Mouse (Mus musculus) cerebellum, adult 2 months (tissue): ENCODE measurements around the gene Rnf207. TPM values are rescaled to one million over a fixed set of nuclear protein-coding genes. Genes with fewer than 3 reads are reported as not detected.
A peak's percentile ranks its signal among the peaks of the same experiment; 100 is the strongest.

Experiments used
- DNase-seq, 2 experiments: peaks; one replicate each; pipeline ENCODE4 v3.0.0; 2021
- H3K27ac ChIP-seq: fragments of 200-500 bp; 2 replicates; pipeline ENCODE4 v1.5.1; 2012; ENCODE audit warnings: low read length, control low read depth, inconsistent platforms; ENCODE audit not compliant: insufficient read depth
- H3K27me3 ChIP-seq: fragments of 200-500 bp; 2 replicates; pipeline ENCODE4 v1.6.1; 2012; ENCODE audit warnings: inconsistent platforms, mild to moderate bottlenecking, low read length, moderate library complexity; ENCODE audit not compliant: control insufficient read depth, insufficient read depth
- H3K4me1 ChIP-seq: fragments of 200-500 bp; 2 replicates; pipeline ENCODE4 v1.6.1; 2011; ENCODE audit warnings: low read length; ENCODE audit not compliant: control insufficient read depth, insufficient read depth
- H3K4me3 ChIP-seq: fragments of 200-500 bp; replicated peaks from 2 replicates; pipeline ENCODE3; 2011; ENCODE audit warnings: mild to moderate bottlenecking, low read depth, low read length, control low read depth; ENCODE audit not compliant: insufficient read depth
- CTCF ChIP-seq: fragments of 200-500 bp; IDR thresholded peaks from 2 replicates; pipeline ENCODE4 v1.5.1; 2011; ENCODE audit warnings: low read depth, mild to moderate bottlenecking, control low read depth, low read length, moderate library complexity, borderline replicate concordance; ENCODE audit not compliant: insufficient read depth
- POLR2A ChIP-seq: fragments of 200-500 bp; IDR thresholded peaks from 2 replicates; pipeline ENCODE4 v1.6.1; 2011; ENCODE audit warnings: low read length, control low read depth, borderline replicate concordance; ENCODE audit not compliant: insufficient read depth
- WGBS: fragments of 180-500 bp; shearing (Covaris S2); methylation state at CpG from one replicate; pipeline ENCODE4 v1.1.7; 2018; 5-methylcytosine and 5-hydroxymethylcytosine counted together
- polyA plus RNA-seq: library from polyadenylated mRNA; depleted of rRNA; stranded (reverse); fragments of >200 nt; gene quantifications from 2 replicates; pipeline ENCODE4 v1.2.3, GENCODE M21; 2012; rRNA removed

Gene Rnf207
- polyA plus RNA-seq, 1 experiment, result 11.8 TPM

- DNase-seq, result no peak
- Histone ChIP-seq H3K27ac (peak overlapping the region; percentile 29; the same call in 1 of the 2 replicates), H3K4me1 (peaks cover 73% of the 10 kb centered on the region), H3K27me3 (no peaks in the 10 kb centered on the region), H3K4me3 (no peak overlapping the region)
- peak; percentile 52; the same call in 1 of the 2 replicates for TF ChIP-seq CTCF
- TF ChIP-seq POLR2A, result no peak
- WGBS, result 59% methylated on average over 9 of the region's 9 CpGs
Measured at GRCm38 (mm10) chr4:152264867-152265568, 53.8 kb downstream of the Rnf207 start.

- H3K27me3 ChIP-seq, result no peaks in the 10 kb centered on the region
- peak in 1 of 2 experiments; percentile 59 for DNase-seq
- peaks cover 64% of the 10 kb centered on the region for H3K4me1 ChIP-seq
- WGBS, result 17% methylated on average over 4 of the region's 4 CpGs
- no peak overlapping the region for H3K4me3 ChIP-seq
- peak overlapping the region; percentile 29 for H3K27ac ChIP-seq
- TF ChIP-seq POLR2A (no peak), CTCF (no peak)
Measured at GRCm38 (mm10) chr4:152264177-152264530, 54.6 kb downstream of the Rnf207 start.

- Histone ChIP-seq H3K4me3 (no peak overlapping the region), H3K27ac (peak overlapping the region; percentile 29; the same call in 1 of the 2 replicates), H3K27me3 (no peaks in the 10 kb centered on the region), H3K4me1 (peaks cover 59% of the 10 kb centered on the region)
- TF ChIP-seq POLR2A (no peak), CTCF (no peak)
- WGBS, result 45% methylated on average over 10 of the region's 10 CpGs
- no peak for DNase-seq
Measured at GRCm38 (mm10) chr4:152263512-152264176, 55.1 kb downstream of the Rnf207 start.

- 79% methylated on average over 9 of the region's 9 CpGs for WGBS
- Histone ChIP-seq H3K4me1 (peaks cover 54% of the 10 kb centered on the region), H3K4me3 (no peak overlapping the region), H3K27ac (no peak overlapping the region; the same call in 1 of the 2 replicates), H3K27me3 (no peaks in the 10 kb centered on the region)
- TF ChIP-seq CTCF, result no peak
- no peak for TF ChIP-seq POLR2A
- DNase-seq, result no peak
Measured at GRCm38 (mm10) chr4:152263089-152263488, 55.7 kb downstream of the Rnf207 start.

- Histone ChIP-seq H3K4me3 (no peak overlapping the region), H3K27ac (no peak overlapping the region), H3K27me3 (no peaks in the 10 kb centered on the region), H3K4me1 (peaks cover 52% of the 10 kb centered on the region)
- TF ChIP-seq POLR2A (no peak), CTCF (no peak)
- WGBS, result 19% methylated on average over 9 of the region's 9 CpGs
- no peak for DNase-seq
Measured at GRCm38 (mm10) chr4:152262187-152262586, 56.6 kb downstream of the Rnf207 start.

GRCm38 (mm10) chr4:152260451-152260850 is 58.3 kb downstream of the Rnf207 start:
- no peak for TF ChIP-seq CTCF
- no peak for TF ChIP-seq POLR2A
- WGBS, result 90% methylated on average over 8 of the region's 8 CpGs
- Histone ChIP-seq H3K4me3 (no peak overlapping the region), H3K4me1 (peaks cover 59% of the 10 kb centered on the region), H3K27ac (no peak overlapping the region), H3K27me3 (no peaks in the 10 kb centered on the region)
- no peak for DNase-seq

GRCm38 (mm10) chr4:152257070-152257469 is 61.7 kb downstream of the Rnf207 start:
- WGBS, result 3% methylated on average over 6 of the region's 6 CpGs

More at GRCm38 (mm10) chr4:152257070-152257469, 61.7 kb downstream of the Rnf207 start:
- no peak overlapping the region for H3K4me3 ChIP-seq
- peaks cover 40% of the 10 kb centered on the region for H3K4me1 ChIP-seq
- TF ChIP-seq POLR2A, result no peak
- no peak for TF ChIP-seq CTCF
- 0 out of 2 replicates have a peak overlapping the region, but pooled peaks have one; percentile 17 for H3K27ac ChIP-seq
- H3K27me3 ChIP-seq, result no peaks in the 10 kb centered on the region
- peak; percentile 82 to 83 for DNase-seq

Other genes starting within 250 kb of the Rnf207 start
- 11.1 and 11.8 TPM in 2 replicates for gene Plekhg5, start 246.5 kb downstream of the Rnf207 start, polyA plus RNA-seq
- gene Tnfrsf25, start 203.1 kb downstream of the Rnf207 start, polyA plus RNA-seq, result 1.2 and 1.4 TPM in 2 replicates
- 7.1 and 8.3 TPM in 2 replicates for gene Espn, start 166.6 kb downstream of the Rnf207 start, polyA plus RNA-seq
- not detected in 2 replicates for gene Hes2, start 160.1 kb downstream of the Rnf207 start, polyA plus RNA-seq
- gene Acot7, start 140.9 kb downstream of the Rnf207 start, polyA plus RNA-seq, result 508 and 523 TPM in 2 replicates
- 29.9 and 31.4 TPM in 2 replicates for gene Gpr153, start 44.8 kb downstream of the Rnf207 start, polyA plus RNA-seq
- 55.1 and 62.7 TPM in 2 replicates for gene Hes3, start 27.3 kb downstream of the Rnf207 start, polyA plus RNA-seq
- gene Icmt, start 21.8 kb downstream of the Rnf207 start, polyA plus RNA-seq, result 160 and 188 TPM in 2 replicates
- 162 and 187 TPM in 2 replicates for gene Rpl22, start 6.7 kb upstream of the Rnf207 start, polyA plus RNA-seq
- gene Chd5, start 19.7 kb upstream of the Rnf207 start, polyA plus RNA-seq, result 20.9 and 25.9 TPM in 2 replicates
- gene Nphp4, start 157.7 kb upstream of the Rnf207 start, polyA plus RNA-seq, result 8.7 and 8.8 TPM in 2 replicates
- gene Kcnab2, start 158.9 kb upstream of the Rnf207 start, polyA plus RNA-seq, result 161 and 191 TPM in 2 replicates